Mouse (Mus musculus) ES-E14 (cell line): ENCODE results near the gene B3galt1.

ENCODE experiments used
- CHD2 ChIP-seq: IDR thresholded peaks from 2 replicates; pipeline ENCODE4 v1.6.1; 2014; ENCODE audit warnings: mild to moderate bottlenecking, low read depth, low read length, inconsistent platforms
- HCFC1 ChIP-seq: IDR thresholded peaks from 2 replicates; pipeline ENCODE4 v1.6.1; 2012; ENCODE audit warnings: low read length, inconsistent platforms, borderline replicate concordance; ENCODE audit not compliant: insufficient read depth
- MAFK ChIP-seq: IDR thresholded peaks from 2 replicates; pipeline ENCODE4 v1.6.1; 2014; ENCODE audit warnings: mild to moderate bottlenecking, low read depth, low read length, inconsistent platforms; ENCODE audit not compliant: insufficient read depth
- ZNF384 ChIP-seq: IDR thresholded peaks from 2 replicates; pipeline ENCODE4 v1.6.1; 2012; ENCODE audit warnings: low read depth, low read length, inconsistent platforms

DNA sequence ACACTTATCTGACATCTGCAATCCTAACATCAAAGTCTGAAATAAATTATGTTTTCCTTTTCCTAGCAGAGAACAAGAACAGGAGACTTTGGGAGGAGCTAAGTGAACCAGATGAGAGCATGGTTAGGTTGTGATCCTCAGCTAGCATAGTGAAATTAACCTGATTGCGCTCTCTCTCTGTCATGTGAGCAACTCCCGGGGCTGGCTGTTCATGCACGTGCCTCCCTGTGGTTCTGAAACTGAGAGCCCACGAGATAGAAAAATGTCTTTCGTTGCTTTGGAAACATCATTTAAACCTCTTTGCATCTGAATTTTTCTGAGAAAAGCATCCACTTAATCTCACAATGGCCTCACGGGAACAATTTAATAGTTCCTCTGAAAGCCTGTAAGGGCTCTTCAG is 190.8 kb downstream of the B3galt1 start:
- TF ChIP-seq CHD2 = no peak
- TF ChIP-seq HCFC1 = no peak
- no peak for TF ChIP-seq MAFK
- no peak for TF ChIP-seq ZNF384
